Mouse (Mus musculus) spleen, postnatal 10 days (tissue): ENCODE measurements around the gene Chmp2a.
"Not testable (repeated sequence)": the region's sequence is repeated elsewhere in the genome, so short reads cannot be mapped to it uniquely, and the experiment has no call there.

Experiments
- DNase-seq, 2 experiments: peaks; one replicate each; pipeline ENCODE4 v3.0.0; 2021 to 2022; ENCODE audit warnings: low spot score in 2 of 2

The Chmp2a gene

DNA sequence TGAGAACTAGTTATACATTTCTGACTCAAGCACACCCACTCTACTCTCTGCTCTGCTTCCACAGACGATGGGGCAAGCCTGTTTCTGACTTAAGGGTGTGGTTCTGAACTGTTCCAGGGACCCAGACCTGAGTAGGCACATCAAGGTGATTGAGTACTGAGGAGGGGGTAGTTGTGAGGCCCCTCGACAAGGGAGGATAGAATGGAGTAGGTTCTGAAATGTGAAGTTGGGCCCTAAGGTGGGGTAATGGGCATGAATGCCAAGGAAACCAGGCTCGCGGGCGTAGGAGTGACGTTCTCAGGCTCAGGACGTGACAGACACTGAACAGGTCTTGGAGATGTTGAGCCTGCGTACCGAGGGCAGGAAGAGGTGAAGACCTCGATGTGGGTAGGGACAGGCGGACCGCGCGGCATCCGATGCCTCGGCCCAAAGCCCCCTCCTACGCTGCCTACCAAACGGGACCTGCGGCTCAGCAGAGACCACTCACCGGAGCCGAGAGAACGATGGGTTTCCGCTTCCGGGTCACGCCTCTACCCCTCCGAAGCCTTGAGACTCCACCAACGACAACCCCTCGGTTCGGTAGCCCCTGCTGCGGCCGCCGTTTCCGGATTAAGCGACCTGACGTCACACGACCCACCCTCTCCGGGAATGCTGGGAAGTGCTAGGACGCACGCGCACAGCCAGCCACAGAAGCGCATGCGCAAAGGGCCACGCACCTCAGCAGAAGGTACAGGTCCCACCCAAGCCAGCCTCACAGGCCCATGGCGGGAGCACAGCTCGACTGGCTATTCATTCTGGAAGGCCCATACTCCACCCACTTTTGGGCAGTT is at the start of gene Chmp2a:
Gene Chmp2a, minus strand, starts transcription at position 660 of the 830 bp plus-strand sequence.
- DNase-seq, result peak; percentile 94 to 96

GRCm38 (mm10) chr7:13072293-13072692 is 37.7 kb upstream of the Chmp2a start:
- DNase-seq, result no peak

- not testable (repeated sequence) for DNase-seq
These were observed 28.8 kb upstream of the Chmp2a start for GRCm38 (mm10) chr7:13063399-13063798.

DNA sequence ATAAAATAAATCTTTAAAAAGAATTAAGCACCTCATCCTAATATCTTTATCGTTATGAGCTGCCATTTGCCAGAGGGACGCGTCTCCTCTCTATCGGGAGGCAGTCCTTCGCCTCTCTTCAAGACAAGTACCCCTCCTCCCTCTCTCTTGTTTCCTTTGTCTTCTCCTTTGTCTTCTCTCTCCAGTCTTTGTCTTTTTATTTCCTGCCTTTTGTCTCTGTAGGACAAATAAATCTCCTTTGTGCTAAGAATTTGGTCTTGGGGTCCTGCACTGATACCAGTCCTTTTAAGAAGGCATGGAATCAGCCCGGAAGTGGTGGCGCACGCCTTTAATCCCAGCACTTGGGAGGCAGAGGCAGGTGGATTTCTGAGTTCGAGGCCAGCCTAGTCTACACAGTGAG is 24.9 kb upstream of the Chmp2a start:
- DNase-seq, result no peak

- DNase-seq, result no peak
These were observed 22.5 kb upstream of the Chmp2a start for GRCm38 (mm10) chr7:13056913-13057700.

- peak; percentile 81 to 92 for DNase-seq
These were observed 19.8 kb upstream of the Chmp2a start, which contains the start of gene Mzf1 for GRCm38 (mm10) chr7:13054287-13055010. TSS of gene Mzf1 (minus strand) at chr7:13054764.

GRCm38 (mm10) chr7:13053961-13054286 is 19.3 kb upstream of the Chmp2a start:
- DNase-seq, result no peak

GRCm38 (mm10) chr7:13053501-13053900 is 18.9 kb upstream of the Chmp2a start:
- DNase-seq, result no peak

- no peak for DNase-seq
These were observed 18.4 kb upstream of the Chmp2a start for GRCm38 (mm10) chr7:13053001-13053400.

GRCm38 (mm10) chr7:13046084-13046483 is 11.5 kb upstream of the Chmp2a start:
- DNase-seq, result peak in 1 of 2 experiments; percentile 80

- DNase-seq, result no peak
These were observed 9.6 kb upstream of the Chmp2a start for GRCm38 (mm10) chr7:13044254-13044625.

- DNase-seq, result no peak
These were observed 9.0 kb upstream of the Chmp2a start for GRCm38 (mm10) chr7:13043445-13044253.

DNA sequence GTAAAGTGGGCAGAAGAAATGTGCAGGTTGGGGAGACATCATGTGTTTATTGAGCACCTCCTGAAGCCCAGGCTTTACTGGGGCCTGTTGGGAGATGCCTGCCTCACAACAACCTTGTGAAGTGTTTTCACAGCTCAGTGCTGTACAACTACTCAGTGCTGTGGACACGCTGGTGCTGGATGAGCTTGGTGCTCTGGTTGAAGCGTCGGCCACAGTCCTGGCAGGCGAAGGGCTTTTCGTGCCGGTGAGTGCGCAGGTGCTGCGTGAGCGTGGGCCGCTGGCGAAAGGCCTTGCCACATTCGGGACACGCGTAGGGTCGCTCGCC is 8.5 kb upstream of the Chmp2a start:
- no peak for DNase-seq

DNA sequence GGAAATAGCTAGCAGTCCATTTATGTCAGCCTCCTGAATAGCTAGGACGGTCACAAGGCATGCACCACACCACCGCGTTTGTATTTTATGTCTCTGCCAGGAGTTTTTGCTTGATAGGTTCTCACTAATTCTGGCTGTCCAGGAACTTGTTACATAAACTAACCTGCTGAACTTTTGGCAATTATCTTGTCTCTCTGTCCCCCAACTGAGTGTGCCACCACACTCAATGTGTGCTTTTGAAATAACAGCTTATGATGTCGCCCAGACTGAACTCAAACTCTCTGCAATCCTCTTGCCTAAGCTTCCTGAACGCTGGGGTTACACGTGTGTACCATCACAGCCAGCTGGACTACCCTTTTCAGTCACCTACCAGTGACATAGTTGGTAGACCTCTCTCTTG is 7.9 kb upstream of the Chmp2a start:
- no peak for DNase-seq

- DNase-seq, result no peak
These were observed 6.6 kb upstream of the Chmp2a start for GRCm38 (mm10) chr7:13041256-13041655.

- DNase-seq, result no peak
These were observed 4.6 kb upstream of the Chmp2a start for GRCm38 (mm10) chr7:13039181-13039580.

GRCm38 (mm10) chr7:13038621-13039169 is 4.1 kb upstream of the Chmp2a start:
- DNase-seq, result peak in 1 of 2 experiments; percentile 40

GRCm38 (mm10) chr7:13037901-13038555 is 3.4 kb upstream of the Chmp2a start, which contains the start of gene Ube2m:
TSS of gene Ube2m (minus strand) at chr7:13038275.
- peak; percentile 98 for DNase-seq

GRCm38 (mm10) chr7:13037366-13037765 is 2.8 kb upstream of the Chmp2a start:
- DNase-seq, result no peak

DNA sequence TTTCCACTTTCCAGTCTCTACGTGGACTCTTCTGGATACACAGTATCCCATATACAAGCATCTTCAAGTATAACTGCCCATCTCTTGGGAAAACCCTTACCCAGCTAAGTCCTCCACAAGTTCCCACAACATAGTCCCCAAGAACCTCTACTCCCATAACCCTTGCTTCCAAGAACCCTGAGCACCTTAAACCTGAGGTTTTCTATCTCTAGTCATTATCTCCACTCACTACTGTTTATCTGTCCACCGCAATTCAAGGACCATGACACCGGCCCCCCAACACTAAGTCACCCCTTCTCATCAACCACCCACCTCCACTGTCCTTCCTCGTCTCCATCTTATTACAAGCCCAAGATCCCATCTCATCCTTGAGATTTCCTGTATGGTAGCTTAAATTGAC is 2.2 kb upstream of the Chmp2a start:
- DNase-seq, result peak in 1 of 2 experiments; percentile 7
